ENCODE assay signal across 9 mouse cellular contexts in genomic region chr12:57546415-57547201, GRCm38 (mm10). TPM values are rescaled to one million over a fixed set of nuclear protein-coding genes. Genes with fewer than 3 reads are reported as not detected.
DNase-seq lines count a peak whose midpoint lies in the region; ATAC-seq lines count a peak whose summit lies in the region.
"Had no signal": no experiment of that assay in that cellular context is flagged by ENCODE, and none has a peak within 500 bp of the region (broad histone marks: within the 10 kb centered on the region; RNA-seq: fewer than 3 reads in every experiment).

Gene Foxa1 (minus strand): TSS chr12:57546916.

- H3K9me3 ChIP-seq in forebrain, embryonic 15.5 days, result no peaks in the 10 kb centered on the region
- H3K9me3 ChIP-seq in limb, embryonic 15.5 days, result no peaks in the 10 kb centered on the region
- H3K9me3 ChIP-seq in midbrain, embryonic 14.5 days (ENCODE audit: control insufficient read depth, low read length), result no peaks in the 10 kb centered on the region

- H3K4me3 ChIP-seq in forebrain, embryonic 15.5 days, result peak within 1 kb of the TSS; percentile 45
- peak within 1 kb of the TSS; percentile 49 for H3K4me3 ChIP-seq in limb, embryonic 15.5 days
- H3K4me3 ChIP-seq in midbrain, embryonic 14.5 days (replicated peaks; ENCODE audit: low read depth, low read length), result peak within 1 kb of the TSS; percentile 33
- H3K4me3 ChIP-seq: myocyte had no signal

- intact Hi-C loops in left cerebral cortex, postnatal 14 days (cut with DNase I), result loop anchor here (10.0 kb wide), 1 partner anchor 1092 kb away; no protein-coding TSS in a partner anchor

- DNase-seq in urinary bladder, adult 18-20 months (ENCODE audit: low spot score in 2 of 2), result peak; percentile 46 to 69
- DNase-seq in urinary bladder, postnatal 10 days (ENCODE audit: low spot score), result no peak
- DNase-seq in midbrain, embryonic 14.5 days, result peak; percentile 30
- DNase-seq in layer of hippocampus, adult 11-12 months (ENCODE audit: low spot score), result no peak
- DNase-seq in left cerebral cortex, postnatal 14 days (ENCODE audit: low spot score in 2 of 2), result no peak
- no peak for DNase-seq in spleen, postnatal 10 days (ENCODE audit: low spot score in 2 of 2)

- peaks cover 38% of the 10 kb centered on the region for H3K4me1 ChIP-seq in forebrain, embryonic 15.5 days
- peaks cover 54% of the 10 kb centered on the region for H3K4me1 ChIP-seq in limb, embryonic 15.5 days
- 0 out of 2 replicates have a peak, but pooled peaks cover 10% of the 10 kb centered on the region for H3K4me1 ChIP-seq in midbrain, embryonic 14.5 days (ENCODE audit: control insufficient read depth, insufficient read depth, low read length)

- WGBS in forebrain, embryonic 15.5 days, result under 1% methylated on average over 32 of the region's 32 CpGs
- under 1% methylated on average over 32 of the region's 32 CpGs for WGBS in limb, embryonic 15.5 days
- under 1% methylated on average over 32 of the region's 32 CpGs for WGBS in midbrain, embryonic 14.5 days

- 0 out of 2 replicates have a peak within 1 kb of the TSS, but pooled peaks have one; percentile 12 for H3K9ac ChIP-seq in forebrain, embryonic 15.5 days (replicated peaks)
- no peak within 1 kb of the TSS for H3K9ac ChIP-seq in limb, embryonic 15.5 days
- peak within 1 kb of the TSS; percentile 46; the same call in 1 of the 2 replicates for H3K9ac ChIP-seq in midbrain, embryonic 14.5 days (replicated peaks; ENCODE audit: low read length)

- H3K27ac ChIP-seq in forebrain, embryonic 15.5 days (replicated peaks), result no peak within 1 kb of the TSS
- no peak within 1 kb of the TSS for H3K27ac ChIP-seq in limb, embryonic 15.5 days
- H3K27ac ChIP-seq in midbrain, embryonic 14.5 days (replicated peaks; ENCODE audit: low read depth, low read length), result peak within 1 kb of the TSS; percentile 67

- H3K4me2 ChIP-seq in forebrain, embryonic 15.5 days (replicated peaks), result peak within 1 kb of the TSS; percentile 70
- H3K4me2 ChIP-seq in limb, embryonic 15.5 days, result peak within 1 kb of the TSS; percentile 93
- peak within 1 kb of the TSS; percentile 72 for H3K4me2 ChIP-seq in midbrain, embryonic 14.5 days (ENCODE audit: low read length)

- no peak for ATAC-seq in forebrain, embryonic 15.5 days (replicated peaks)
- ATAC-seq in limb, embryonic 15.5 days (ENCODE audit: insufficient number of reproducible peaks, low FRiP score, low TSS enrichment, low read depth), result no peak
- no peak for ATAC-seq in midbrain, embryonic 14.5 days (ENCODE audit: low FRiP score, low TSS enrichment)

- H3K36me3 ChIP-seq in forebrain, embryonic 15.5 days, result no peaks in the 10 kb centered on the region
- no peaks in the 10 kb centered on the region for H3K36me3 ChIP-seq in limb, embryonic 15.5 days
- H3K36me3 ChIP-seq in midbrain, embryonic 14.5 days (ENCODE audit: control insufficient read depth, insufficient read depth, low read length), result no peaks in the 10 kb centered on the region

- H3K27me3 ChIP-seq in forebrain, embryonic 15.5 days, result peaks cover 98% of the 10 kb centered on the region
- H3K27me3 ChIP-seq in limb, embryonic 15.5 days, result peaks cover 92% of the 10 kb centered on the region
- peaks cover 97% of the 10 kb centered on the region for H3K27me3 ChIP-seq in midbrain, embryonic 14.5 days (ENCODE audit: control insufficient read depth, insufficient read depth, low read length)

RNA-seq across cellular contexts. Expression of gene Foxa1, which starts in this region (rescaled TPM):
- polyA plus RNA-seq in forebrain, embryonic 15.5 days (2015; fragmentation: Nextera tagmentation; extraction: Ambion mirVana), result 0.10 and 0.20 TPM in 2 replicates
- not detected in 2 replicates for polyA plus RNA-seq in limb, embryonic 15.5 days (2015; fragmentation: Nextera tagmentation; extraction: Ambion mirVana)
- 2.4 and 3.1 TPM in 2 replicates for polyA plus RNA-seq in midbrain, embryonic 14.5 days (2014; fragmentation: Nextera tagmentation; extraction: Ambion mirVana)
- not detected for total RNA-seq in left cerebral cortex, postnatal 14 days (2021)
- polyA plus RNA-seq: myocyte had no signal

Comparison
In these comparisons a context has a peak if more than half of its experiments do, and no peak if none do; other contexts are left out.
1. DNase-seq: peak in urinary bladder, adult 18-20 months (2 of 2) and midbrain, embryonic 14.5 days (single experiment); none in urinary bladder, postnatal 10 days (single experiment), layer of hippocampus, adult 11-12 months (single experiment), left cerebral cortex, postnatal 14 days (0 of 2) and spleen, postnatal 10 days (0 of 2).
2. Peak in every context shown above with its lines, with median percentiles within 50 percentile points of each other: H3K4me2 ChIP-seq and H3K4me3 ChIP-seq.